Mouse (Mus musculus) embryonic facial prominence, embryonic 10.5 days (tissue): Measurements from ENCODE around the gene Peli2. TPM values are rescaled to one million over a fixed set of nuclear protein-coding genes. Genes with fewer than 3 reads are reported as not detected.

ENCODE experiments used
- DNase-seq: peaks from one replicate; pipeline ENCODE4 v3.0.0-alpha.2; 2017; ENCODE audit warnings: low spot score
- H3K27ac ChIP-seq: fragments of 300-500 bp; sonication (generic); replicated peaks from 2 replicates; pipeline ENCODE4 v1.5.1; 2016; ENCODE audit warnings: mild to moderate bottlenecking
- H3K27me3 ChIP-seq: fragments of 300-500 bp; sonication (generic); replicated peaks from 2 replicates; pipeline ENCODE4 v1.6.1; 2016; ENCODE audit warnings: low read depth, mild to moderate bottlenecking; ENCODE audit not compliant: poor library complexity, severe bottlenecking
- H3K36me3 ChIP-seq: fragments of 300-500 bp; sonication (generic); replicated peaks from 2 replicates; pipeline ENCODE4 v1.6.1; 2016; ENCODE audit warnings: mild to moderate bottlenecking, moderate library complexity
- H3K4me1 ChIP-seq: fragments of 300-500 bp; sonication (generic); 2 replicates; pipeline ENCODE4 v1.6.1; 2016
- H3K4me3 ChIP-seq: fragments of 300-500 bp; sonication (generic); 2 replicates; pipeline ENCODE4 v1.5.1; 2016; ENCODE audit warnings: mild to moderate bottlenecking, moderate library complexity
- H3K9me3 ChIP-seq: fragments of 300-500 bp; sonication (generic); 2 replicates; pipeline ENCODE4 v1.6.1; 2016; ENCODE audit warnings: mild to moderate bottlenecking
- WGBS: fragments of 180-500 bp; shearing (Covaris S2); methylation state at CpG from one replicate; pipeline ENCODE4 v1.1.7; 2016; 5-methylcytosine and 5-hydroxymethylcytosine counted together
- polyA plus RNA-seq: library from polyadenylated mRNA; unstranded; fragments of >200 nt; fragmentation: Nextera tagmentation; extraction: Ambion mirVana; gene quantifications from 2 replicates; pipeline ENCODE4 v1.2.1, GENCODE M21; 2016

Peli2 gene
- polyA plus RNA-seq, 1 experiment from 2014 or later = 8.0 TPM

GRCm38 (mm10) chr14:48130021-48130420, 9.4 kb downstream of the Peli2 start:
- no peaks in the 10 kb centered on the region for H3K27me3 ChIP-seq
- H3K9me3 ChIP-seq = no peaks in the 10 kb centered on the region
- peaks cover 94% of the 10 kb centered on the region for H3K4me1 ChIP-seq
- WGBS = 87% methylated on average over 6 of the region's 6 CpGs
- no peak overlapping the region for H3K27ac ChIP-seq
- no peak for DNase-seq
- no peak overlapping the region for H3K4me3 ChIP-seq
- H3K36me3 ChIP-seq = 0 out of 2 replicates have a peak, but pooled peaks cover 2% of the 10 kb centered on the region

GRCm38 (mm10) chr14:48130761-48131575, 10.3 kb downstream of the Peli2 start:
- no peaks in the 10 kb centered on the region for H3K9me3 ChIP-seq
- H3K27me3 ChIP-seq = no peaks in the 10 kb centered on the region

GRCm38 (mm10) chr14:48131576-48131922, 10.9 kb downstream of the Peli2 start:
- WGBS = 44% methylated on average over 4 of the region's 4 CpGs

More at GRCm38 (mm10) chr14:48130761-48131575, 10.3 kb downstream of the Peli2 start:
- Histone ChIP-seq H3K4me3 (no peak overlapping the region), H3K4me1 (peaks cover 94% of the 10 kb centered on the region), H3K27ac (peak overlapping the region; percentile 60), H3K36me3 (0 out of 2 replicates have a peak, but pooled peaks cover 2% of the 10 kb centered on the region)
- DNase-seq = no peak
- 35% methylated on average over 20 of the region's 20 CpGs for WGBS

GRCm38 (mm10) chr14:48132241-48132640, 11.6 kb downstream of the Peli2 start:
- no peak for DNase-seq
- Histone ChIP-seq H3K27ac (peak overlapping the region; percentile 60), H3K4me3 (no peak overlapping the region), H3K36me3 (0 out of 2 replicates have a peak, but pooled peaks cover 2% of the 10 kb centered on the region), H3K4me1 (peaks cover 94% of the 10 kb centered on the region), H3K9me3 (no peaks in the 10 kb centered on the region), H3K27me3 (no peaks in the 10 kb centered on the region)
- 44% methylated on average over 3 of the region's 3 CpGs for WGBS

More at GRCm38 (mm10) chr14:48131576-48131922, 10.9 kb downstream of the Peli2 start:
- peak overlapping the region; percentile 60 for H3K27ac ChIP-seq
- 0 out of 2 replicates have a peak, but pooled peaks cover 2% of the 10 kb centered on the region for H3K36me3 ChIP-seq
- H3K4me3 ChIP-seq = no peak overlapping the region
- no peak for DNase-seq
- no peaks in the 10 kb centered on the region for H3K27me3 ChIP-seq
- H3K9me3 ChIP-seq = no peaks in the 10 kb centered on the region
- peaks cover 94% of the 10 kb centered on the region for H3K4me1 ChIP-seq

GRCm38 (mm10) chr14:48132865-48133802, 12.5 kb downstream of the Peli2 start:
- Histone ChIP-seq H3K9me3 (no peaks in the 10 kb centered on the region), H3K4me3 (peak overlapping the region; percentile 25; the same call in 1 of the 2 replicates), H3K27ac (peak overlapping the region; percentile 60; the same call in 1 of the 2 replicates), H3K36me3 (0 out of 2 replicates have a peak, but pooled peaks cover 2% of the 10 kb centered on the region), H3K4me1 (peaks cover 94% of the 10 kb centered on the region), H3K27me3 (no peaks in the 10 kb centered on the region)
- WGBS = 25% methylated on average over 21 of the region's 21 CpGs
- DNase-seq = no peak

GRCm38 (mm10) chr14:48134344-48134743, 13.7 kb downstream of the Peli2 start:
- no peaks in the 10 kb centered on the region for H3K27me3 ChIP-seq
- no peaks in the 10 kb centered on the region for H3K9me3 ChIP-seq
- peak; percentile 65 for DNase-seq
- H3K4me1 ChIP-seq = peaks cover 97% of the 10 kb centered on the region
- peak overlapping the region; percentile 29 for H3K4me3 ChIP-seq
- peak overlapping the region; percentile 60 for H3K27ac ChIP-seq
- 0 out of 2 replicates have a peak, but pooled peaks cover 2% of the 10 kb centered on the region for H3K36me3 ChIP-seq
- 11% methylated on average over 7 of the region's 7 CpGs for WGBS

GRCm38 (mm10) chr14:48135816-48136345, 15.3 kb downstream of the Peli2 start:
- H3K4me1 ChIP-seq = peaks cover 88% of the 10 kb centered on the region
- no peak for DNase-seq
- H3K27ac ChIP-seq = no peak overlapping the region; the same call in 1 of the 2 replicates
- WGBS = 53% methylated on average over 11 of the region's 11 CpGs
- no peaks in the 10 kb centered on the region for H3K36me3 ChIP-seq
- H3K9me3 ChIP-seq = no peaks in the 10 kb centered on the region
- no peak overlapping the region for H3K4me3 ChIP-seq
- H3K27me3 ChIP-seq = no peaks in the 10 kb centered on the region

GRCm38 (mm10) chr14:48137731-48138130, 17.1 kb downstream of the Peli2 start:
- Histone ChIP-seq H3K4me1 (peaks cover 85% of the 10 kb centered on the region), H3K36me3 (no peaks in the 10 kb centered on the region), H3K4me3 (no peak overlapping the region), H3K27me3 (no peaks in the 10 kb centered on the region), H3K9me3 (no peaks in the 10 kb centered on the region), H3K27ac (peak overlapping the region; percentile 21; the same call in 1 of the 2 replicates)
- no peak for DNase-seq
- WGBS = 68% methylated on average over 8 of the region's 8 CpGs

GRCm38 (mm10) chr14:48138138-48138537, 17.5 kb downstream of the Peli2 start:
- Histone ChIP-seq H3K27ac (no peak overlapping the region), H3K4me1 (peaks cover 85% of the 10 kb centered on the region), H3K4me3 (no peak overlapping the region), H3K36me3 (no peaks in the 10 kb centered on the region), H3K27me3 (no peaks in the 10 kb centered on the region), H3K9me3 (no peaks in the 10 kb centered on the region)
- DNase-seq = peak; percentile 64
- WGBS = 45% methylated on average over 8 of the region's 8 CpGs

- DNase-seq = no peak
- Histone ChIP-seq H3K36me3 (no peaks in the 10 kb centered on the region), H3K9me3 (no peaks in the 10 kb centered on the region), H3K27ac (no peak overlapping the region), H3K4me1 (peaks cover 81% of the 10 kb centered on the region), H3K27me3 (no peaks in the 10 kb centered on the region), H3K4me3 (no peak overlapping the region)
- WGBS = 85% methylated on average over 3 of the region's 3 CpGs
These were observed 18.8 kb downstream of the Peli2 start for GRCm38 (mm10) chr14:48139409-48139808.

- H3K9me3 ChIP-seq = no peaks in the 10 kb centered on the region
These were observed 21.1 kb downstream of the Peli2 start for GRCm38 (mm10) chr14:48141694-48142093.

GRCm38 (mm10) chr14:48142696-48143095, 22.1 kb downstream of the Peli2 start:
- H3K9me3 ChIP-seq = no peaks in the 10 kb centered on the region
- WGBS = 44% methylated on average over 10 of the region's 10 CpGs
- no peak overlapping the region for H3K4me3 ChIP-seq
- peaks cover 48% of the 10 kb centered on the region for H3K4me1 ChIP-seq
- no peak overlapping the region for H3K27ac ChIP-seq
- no peaks in the 10 kb centered on the region for H3K27me3 ChIP-seq
- no peak for DNase-seq
- no peaks in the 10 kb centered on the region for H3K36me3 ChIP-seq

More at GRCm38 (mm10) chr14:48141694-48142093, 21.1 kb downstream of the Peli2 start:
- DNase-seq = no peak
- Histone ChIP-seq H3K36me3 (no peaks in the 10 kb centered on the region), H3K4me1 (peaks cover 58% of the 10 kb centered on the region), H3K4me3 (no peak overlapping the region), H3K27ac (no peak overlapping the region), H3K27me3 (no peaks in the 10 kb centered on the region)
- WGBS = 71% methylated on average over 8 of the region's 8 CpGs
